Mouse (Mus musculus): Measurements from ENCODE around the gene Nid2. TPM values are rescaled to one million over a fixed set of nuclear protein-coding genes. Genes with fewer than 3 reads are reported as not detected.

Gene Nid2
- 2.3 TPM for polyA plus RNA-seq (2017; shearing (Covaris generic))

GRCm38 (mm10) chr14:19751025-19751771 is at the start of gene Nid2:
Gene Nid2, plus strand, starts transcription at chr14:19751265.

GRCm38 (mm10) chr14:19823321-19824142 is 72.5 kb downstream of the Nid2 start, which contains the start of gene Rtraf:
Gene Rtraf, minus strand, starts transcription at chr14:19823824.

Other genes with a start within 250 kb of the Nid2 start
- gene Gm2244, start 201.3 kb upstream of the Nid2 start, polyA plus RNA-seq (2017; shearing (Covaris generic)): not detected
- gene Gm2237, start 166.1 kb upstream of the Nid2 start, polyA plus RNA-seq (2017; shearing (Covaris generic)): 7.7 TPM
- not detected for gene Gm5458, start 148.7 kb upstream of the Nid2 start, polyA plus RNA-seq (2017; shearing (Covaris generic))
- gene Rtraf, start 72.6 kb downstream of the Nid2 start, polyA plus RNA-seq (2017; shearing (Covaris generic)): 119 TPM
- 43.9 TPM for gene Gng2, start 226.4 kb downstream of the Nid2 start, polyA plus RNA-seq (2017; shearing (Covaris generic))

Data from CD4-positive, CD25-positive, alpha-beta regulatory T cell (primary cell).